ENCODE assay signal across 19 mouse cellular contexts in genomic region chr16:77676805-77677204, GRCm38 (mm10).
"Had no signal": no experiment of that assay in that cellular context is flagged by ENCODE, and none has a peak within 500 bp of the region (broad histone marks: within the 10 kb centered on the region; RNA-seq: fewer than 3 reads in every experiment).

No protein-coding gene starts in this region.

- H3K27ac ChIP-seq: kidney, postnatal 0 days; liver, embryonic 13.5 days; lung, embryonic 15.5 days; macrophage had no signal

- H3K4me2 ChIP-seq: limb, embryonic 12.5 days; liver, embryonic 13.5 days; lung, embryonic 15.5 days; midbrain, embryonic 11.5 days had no signal

- DNase-seq: kidney, adult 9 months; kidney, postnatal 36 days; layer of hippocampus, adult 9-11 months; layer of hippocampus, postnatal 36 days; liver; liver, embryonic 13.5 days; liver, postnatal 0 days; lung, postnatal 14 days; retina, postnatal 1 day; right cerebral cortex, postnatal 4 days; spleen, adult 18-20 months; thymus, adult 18-20 months; thymus, postnatal 14 days had no signal

- H3K4me3 ChIP-seq: limb, embryonic 12.5 days; liver, embryonic 13.5 days; lung, embryonic 15.5 days; megakaryocyte, embryonic 14.5 days had no signal

- H3K4me1 ChIP-seq: liver, embryonic 13.5 days; lung, embryonic 15.5 days; megakaryocyte, embryonic 14.5 days had no signal

- H3K27me3 ChIP-seq: limb, embryonic 12.5 days; liver, embryonic 13.5 days; lung, embryonic 15.5 days; megakaryocyte, embryonic 14.5 days had no signal

- H3K36me3 ChIP-seq: limb, embryonic 12.5 days; liver, embryonic 13.5 days; lung, embryonic 15.5 days had no signal

- H3K9me3 ChIP-seq: limb, embryonic 12.5 days; liver, embryonic 13.5 days; lung, embryonic 15.5 days; megakaryocyte, embryonic 14.5 days had no signal

- ATAC-seq: liver, postnatal 0 days had no signal

- H3K9ac ChIP-seq: limb, embryonic 12.5 days; liver, embryonic 13.5 days; liver, postnatal 0 days; lung, embryonic 15.5 days had no signal
